Mouse (Mus musculus) forebrain, embryonic 11.5 days (tissue): ENCODE results near the gene Hoxc13. TPM values are rescaled to one million over a fixed set of nuclear protein-coding genes. Genes with fewer than 3 reads are reported as not detected.

Experiments used
- ATAC-seq: fragments of 200-750 bp; cut with Nextera tagmentation; replicated peaks from 2 replicates; pipeline ENCODE4 v1.8.0; 2017; ENCODE audit warnings: moderate TSS enrichment; ENCODE audit not compliant: low FRiP score
- DNase-seq: peaks from one replicate; pipeline ENCODE4 v3.0.0-alpha.2; 2017; ENCODE audit warnings: low spot score
- H3K27ac ChIP-seq: fragments of 300-500 bp; sonication (generic); 2 replicates; pipeline ENCODE4 v1.5.1; 2014; ENCODE audit warnings: low read depth, low read length
- H3K27me3 ChIP-seq: fragments of 300-500 bp; sonication (generic); 2 replicates; pipeline ENCODE4 v1.6.1; 2014; ENCODE audit warnings: mild to moderate bottlenecking, low read length, mixed read lengths; ENCODE audit not compliant: control insufficient read depth, insufficient read depth
- H3K36me3 ChIP-seq: fragments of 300-500 bp; sonication (generic); 2 replicates; pipeline ENCODE4 v1.6.1; 2014; ENCODE audit warnings: mild to moderate bottlenecking, low read length, moderate library complexity, mixed read lengths; ENCODE audit not compliant: control insufficient read depth, insufficient read depth
- H3K4me1 ChIP-seq: fragments of 300-500 bp; sonication (generic); replicated peaks from 2 replicates; pipeline ENCODE4 v1.6.1; 2014; ENCODE audit warnings: low read length, mixed read lengths; ENCODE audit not compliant: control insufficient read depth, insufficient read depth
- H3K4me2 ChIP-seq: fragments of 300-500 bp; sonication (generic); 2 replicates; pipeline ENCODE4 v1.6.1; 2014; ENCODE audit warnings: low read depth, mild to moderate bottlenecking, low read length, moderate library complexity, mixed read lengths; ENCODE audit not compliant: severe bottlenecking
- H3K4me3 ChIP-seq: fragments of 300-500 bp; sonication (generic); 2 replicates; pipeline ENCODE4 v1.5.1; 2014; ENCODE audit warnings: low read depth, low read length
- H3K9ac ChIP-seq: fragments of 300-500 bp; sonication (generic); 2 replicates; pipeline ENCODE4 v1.6.1; 2014; ENCODE audit warnings: low read length
- H3K9me3 ChIP-seq: fragments of 300-500 bp; sonication (generic); 2 replicates; pipeline ENCODE4 v1.6.1; 2016; ENCODE audit warnings: low read length, mixed read lengths; ENCODE audit not compliant: control insufficient read depth
- WGBS: fragments of 180-500 bp; shearing (Covaris S2); extraction: QIAGEN DNeasy Blood & Tissue Kit; methylation state at CpG from one replicate; pipeline ENCODE4 v1.1.7; 2014; 5-methylcytosine and 5-hydroxymethylcytosine counted together
- polyA plus RNA-seq: library from polyadenylated mRNA; unstranded; fragments of >200 nt; fragmentation: Nextera tagmentation; extraction: Ambion mirVana; gene quantifications from 2 replicates; pipeline ENCODE4 v1.2.1, GENCODE M21; 2014

Gene Hoxc13
- polyA plus RNA-seq: 0.11 TPM in 1 of 2 replicates, not detected in the other

DNA sequence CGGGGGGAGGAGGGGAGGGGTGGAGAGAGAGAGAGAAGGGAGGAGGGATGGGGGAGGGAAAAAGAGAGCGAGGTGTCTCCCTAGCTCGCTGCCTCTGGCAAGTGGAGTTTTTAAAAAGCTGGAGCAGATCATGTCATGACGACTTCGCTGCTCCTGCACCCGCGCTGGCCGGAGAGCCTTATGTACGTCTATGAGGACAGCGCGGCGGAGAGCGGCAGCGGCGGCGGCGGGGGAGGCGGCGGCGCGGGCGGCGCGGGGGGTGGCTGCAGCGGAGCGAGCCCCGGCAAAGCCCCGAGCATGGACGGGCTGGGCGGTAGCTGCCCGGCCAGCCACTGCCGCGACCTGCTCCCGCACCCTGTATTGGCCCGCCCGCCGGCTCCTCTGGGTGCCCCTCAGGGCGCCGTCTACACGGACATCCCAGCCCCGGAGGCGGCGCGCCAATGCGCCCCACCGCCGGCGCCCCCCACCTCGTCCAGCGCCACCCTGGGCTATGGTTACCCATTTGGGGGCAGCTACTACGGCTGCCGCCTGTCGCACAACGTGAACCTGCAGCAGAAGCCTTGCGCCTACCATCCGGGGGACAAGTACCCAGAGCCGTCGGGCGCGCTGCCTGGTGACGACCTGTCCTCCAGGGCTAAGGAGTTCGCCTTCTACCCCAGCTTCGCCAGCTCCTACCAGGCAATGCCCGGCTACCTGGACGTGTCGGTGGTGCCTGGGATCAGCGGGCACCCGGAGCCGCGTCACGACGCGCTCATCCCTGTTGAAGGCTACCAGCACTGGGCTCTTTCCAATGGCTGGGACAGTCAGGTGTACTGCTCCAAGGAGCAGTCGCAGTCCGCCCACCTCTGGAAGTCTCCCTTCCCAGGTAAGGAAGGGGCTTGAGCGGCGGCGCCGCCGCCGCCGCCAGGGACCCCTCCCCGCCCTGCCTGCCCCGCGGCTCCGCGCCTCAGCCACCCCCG, at the start of gene Hoxc13:
Gene Hoxc13 (plus strand): TSS at position 51 of the 959 bp plus-strand sequence.
- Histone ChIP-seq H3K4me3 (peak within 1 kb of the TSS; percentile 0; the same call in 1 of the 2 replicates), H3K9me3 (no peaks in the 10 kb centered on the region), H3K27me3 (peaks cover 95% of the 10 kb centered on the region), H3K9ac (no peak within 1 kb of the TSS), H3K36me3 (no peaks in the 10 kb centered on the region), H3K4me1 (no peaks in the 10 kb centered on the region), H3K27ac (no peak within 1 kb of the TSS), H3K4me2 (peak within 1 kb of the TSS; percentile 34; the same call in 1 of the 2 replicates)
- peak; percentile 68 for DNase-seq
- ATAC-seq: peak; percentile 57
- WGBS: under 1% methylated on average over 81 of the region's 88 CpGs

DNA sequence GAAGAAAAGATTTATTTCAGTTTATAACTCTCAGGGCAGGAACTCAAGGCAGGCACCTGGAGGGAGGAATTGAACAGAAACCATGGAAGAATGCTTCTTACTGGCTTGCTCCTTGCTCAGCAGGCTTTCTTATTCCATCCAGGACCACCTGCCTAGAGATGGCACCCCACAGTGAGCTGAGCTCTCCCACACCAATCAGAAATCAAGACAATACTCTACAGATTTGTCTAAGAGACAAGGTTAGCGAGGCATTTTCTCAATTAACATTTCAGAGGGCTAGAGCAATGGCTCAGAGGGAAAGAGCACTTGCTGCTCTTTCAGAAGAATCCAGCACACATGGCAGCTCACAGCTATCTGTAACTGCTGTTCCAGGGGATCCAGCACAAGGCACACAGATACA, 35.1 kb upstream of the Hoxc13 start:
- Histone ChIP-seq H3K27me3 (no peaks in the 10 kb centered on the region), H3K4me2 (no peak overlapping the region), H3K4me1 (no peaks in the 10 kb centered on the region), H3K36me3 (no peaks in the 10 kb centered on the region), H3K27ac (no peak overlapping the region), H3K9ac (no peak overlapping the region), H3K9me3 (no peaks in the 10 kb centered on the region), H3K4me3 (no peak overlapping the region)
- 35% methylated on average over 1 of the region's 1 CpGs for WGBS
- no peak for ATAC-seq
- no peak for DNase-seq

DNA sequence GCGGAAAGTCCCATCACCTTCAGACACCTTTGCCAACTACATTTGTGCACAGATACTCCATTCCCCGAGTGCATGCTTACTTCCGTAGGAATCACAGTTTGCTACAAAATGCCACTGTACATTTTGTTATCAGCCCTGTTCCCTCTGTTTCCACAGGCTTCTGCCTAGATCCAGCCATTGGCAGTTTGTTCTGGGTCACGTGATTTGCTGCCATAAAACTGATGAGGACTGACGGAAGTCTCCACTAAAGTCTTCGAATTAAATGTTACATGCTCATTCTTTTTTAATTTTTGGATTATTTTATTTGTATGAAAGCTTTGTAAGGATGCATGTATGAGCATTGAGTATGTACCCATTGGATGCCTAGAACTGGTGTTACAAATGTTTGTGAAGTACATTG, 25.8 kb upstream of the Hoxc13 start:
- H3K4me1 ChIP-seq: no peaks in the 10 kb centered on the region
- H3K27me3 ChIP-seq: peaks cover 2% of the 10 kb centered on the region; the same call in 1 of the 2 replicates
- no peaks in the 10 kb centered on the region for H3K9me3 ChIP-seq
- ATAC-seq (no peak), DNase-seq (no peak)
- H3K27ac ChIP-seq: no peak overlapping the region
- H3K4me3 ChIP-seq: no peak overlapping the region
- 92% methylated on average over 6 of the region's 6 CpGs for WGBS
- H3K36me3 ChIP-seq: no peaks in the 10 kb centered on the region
- H3K9ac ChIP-seq: no peak overlapping the region
- no peak overlapping the region for H3K4me2 ChIP-seq

DNA sequence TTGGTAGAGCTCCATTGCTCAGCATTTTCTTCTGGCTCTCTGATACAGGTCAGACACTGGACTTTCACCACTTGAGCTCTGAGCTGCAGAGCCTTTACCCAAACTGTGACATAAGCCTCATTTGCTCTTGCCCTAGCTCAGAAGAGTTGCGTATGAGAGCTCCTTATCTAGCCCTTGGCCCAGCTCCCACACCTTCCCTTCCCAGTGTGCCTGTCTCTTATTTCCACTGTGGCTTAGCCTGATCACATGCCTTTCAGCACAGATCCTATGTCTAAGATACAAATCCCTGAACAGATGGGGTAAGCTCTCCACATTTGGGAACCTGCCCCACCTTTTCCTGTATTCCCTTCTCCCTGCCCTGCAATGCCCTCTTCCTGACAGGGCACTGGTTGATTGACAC, 16.0 kb upstream of the Hoxc13 start:
- 62% methylated on average over 1 of the region's 1 CpGs for WGBS
- DNase-seq: no peak
- Histone ChIP-seq H3K27me3 (peaks cover 48% of the 10 kb centered on the region), H3K36me3 (no peaks in the 10 kb centered on the region), H3K9me3 (no peaks in the 10 kb centered on the region), H3K27ac (no peak overlapping the region), H3K9ac (no peak overlapping the region), H3K4me2 (no peak overlapping the region), H3K4me3 (no peak overlapping the region), H3K4me1 (no peaks in the 10 kb centered on the region)
- no peak for ATAC-seq

DNA sequence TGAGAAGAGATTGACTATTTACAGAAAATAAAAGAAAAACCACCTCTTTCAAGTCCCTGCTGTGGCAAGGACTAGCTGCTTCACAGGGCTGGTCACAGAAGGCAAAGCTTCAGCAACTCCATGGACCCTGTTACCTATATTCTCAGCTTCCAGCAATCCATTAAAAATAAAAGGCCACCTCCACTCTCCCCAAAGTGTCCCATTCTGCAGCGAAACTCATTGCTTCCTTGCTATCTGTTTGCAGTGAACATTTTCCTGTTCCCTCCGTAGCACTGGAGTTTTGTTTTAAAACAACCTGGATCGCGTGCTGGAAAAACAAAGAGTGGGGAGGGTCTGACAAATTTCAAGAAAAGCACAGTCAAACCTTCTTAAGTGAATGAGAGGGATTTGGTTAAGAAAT, 11.4 kb upstream of the Hoxc13 start:
- Histone ChIP-seq H3K4me2 (no peak overlapping the region), H3K27me3 (peaks cover 89% of the 10 kb centered on the region), H3K27ac (no peak overlapping the region), H3K4me1 (no peaks in the 10 kb centered on the region), H3K9ac (no peak overlapping the region), H3K4me3 (no peak overlapping the region), H3K9me3 (no peaks in the 10 kb centered on the region), H3K36me3 (no peaks in the 10 kb centered on the region)
- no peak for ATAC-seq
- 0% methylated on average over 4 of the region's 4 CpGs for WGBS
- no peak for DNase-seq

DNA sequence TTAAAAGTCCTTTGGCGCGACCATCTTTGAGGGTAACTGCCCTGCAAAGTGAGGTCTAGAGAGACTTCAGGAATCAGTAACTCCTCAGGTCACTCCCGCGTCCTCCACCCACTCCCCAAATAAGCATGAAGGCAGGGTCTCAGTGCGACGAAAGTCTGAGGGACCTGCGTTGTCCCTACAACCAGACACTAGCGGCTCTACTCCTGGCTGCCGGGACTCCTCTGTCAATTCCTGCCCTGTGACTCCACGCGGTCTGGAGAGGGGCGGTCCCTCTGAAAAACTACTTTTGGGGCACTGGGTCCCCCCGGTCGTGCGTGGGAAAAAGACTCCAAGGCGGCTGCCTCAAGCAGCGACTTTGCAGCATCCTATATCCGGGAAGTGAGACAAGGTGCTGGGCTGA, 10.9 kb upstream of the Hoxc13 start:
- no peak for ATAC-seq
- 1% methylated on average over 18 of the region's 18 CpGs for WGBS
- H3K4me1 ChIP-seq: no peaks in the 10 kb centered on the region
- DNase-seq: peak; percentile 61
- H3K9ac ChIP-seq: no peak overlapping the region
- no peak overlapping the region for H3K27ac ChIP-seq
- no peaks in the 10 kb centered on the region for H3K36me3 ChIP-seq
- H3K4me2 ChIP-seq: no peak overlapping the region
- no peak overlapping the region for H3K4me3 ChIP-seq
- H3K9me3 ChIP-seq: no peaks in the 10 kb centered on the region
- peaks cover 89% of the 10 kb centered on the region for H3K27me3 ChIP-seq

DNA sequence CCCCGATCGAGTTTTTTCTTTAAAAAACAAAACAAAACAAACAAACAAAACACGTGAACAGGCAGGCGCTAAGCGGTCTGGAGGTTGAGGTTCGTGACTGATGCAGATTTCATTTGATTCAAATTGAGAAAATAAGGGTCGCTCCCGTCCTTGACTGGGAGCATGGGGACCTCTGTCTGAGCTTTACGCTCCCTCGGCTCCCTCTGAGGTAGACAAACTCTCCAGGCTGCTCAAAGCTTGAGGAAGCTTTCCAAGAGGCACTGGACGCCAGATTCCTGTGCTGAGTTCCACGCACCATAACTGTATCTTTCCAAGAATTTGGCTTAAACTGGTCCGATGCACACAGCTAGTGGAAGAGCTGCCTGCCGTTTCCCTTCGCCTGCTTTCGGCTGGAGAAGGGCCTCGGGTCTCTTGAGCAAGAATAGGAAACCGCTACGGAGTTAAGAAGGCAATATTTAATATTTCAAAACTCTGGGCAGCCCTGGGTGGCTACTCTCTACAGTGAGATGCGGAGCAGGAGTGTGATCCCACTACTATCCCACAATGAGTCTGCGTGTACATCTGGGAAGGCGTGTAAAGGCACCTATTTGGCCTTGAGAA, 10.3 kb upstream of the Hoxc13 start:
- ATAC-seq (no peak), DNase-seq (no peak)
- Histone ChIP-seq H3K4me3 (no peak overlapping the region), H3K27ac (no peak overlapping the region), H3K36me3 (no peaks in the 10 kb centered on the region), H3K9ac (no peak overlapping the region), H3K4me1 (no peaks in the 10 kb centered on the region), H3K9me3 (no peaks in the 10 kb centered on the region), H3K4me2 (no peak overlapping the region), H3K27me3 (peaks cover 87% of the 10 kb centered on the region)
- 2% methylated on average over 22 of the region's 22 CpGs for WGBS

DNA sequence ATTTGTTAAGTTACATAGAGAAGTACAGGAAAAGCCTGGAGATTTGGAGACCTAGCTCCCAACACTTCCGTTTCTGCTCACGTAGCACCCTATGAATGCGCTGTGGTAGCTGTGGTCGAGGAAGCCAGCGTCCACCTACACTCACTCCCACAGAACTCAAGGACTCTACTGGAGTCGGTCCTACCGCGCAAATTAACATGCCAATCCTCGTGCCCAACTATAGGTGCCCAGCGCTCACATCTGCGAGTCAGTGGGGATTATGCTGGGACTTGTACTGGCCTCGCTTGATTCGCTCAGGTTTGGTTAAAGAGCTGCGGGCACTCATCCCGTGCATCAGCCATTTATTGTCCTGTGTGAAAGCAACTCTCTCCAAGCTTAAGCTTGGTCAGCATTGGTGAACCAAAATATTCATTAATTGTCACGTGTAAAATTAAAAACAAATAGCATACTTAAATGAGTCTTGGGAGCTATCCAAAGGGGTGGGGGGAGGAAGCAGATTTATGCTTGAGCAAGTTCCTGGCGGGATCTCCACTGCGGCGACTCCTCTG, 7.8 kb upstream of the Hoxc13 start:
- Histone ChIP-seq H3K9me3 (no peaks in the 10 kb centered on the region), H3K4me1 (no peaks in the 10 kb centered on the region), H3K4me2 (no peak overlapping the region), H3K36me3 (no peaks in the 10 kb centered on the region), H3K4me3 (no peak overlapping the region), H3K27me3 (peaks cover 90% of the 10 kb centered on the region), H3K27ac (no peak overlapping the region), H3K9ac (no peak overlapping the region)
- peak; percentile 50 for DNase-seq
- WGBS: under 1% methylated on average over 19 of the region's 19 CpGs
- ATAC-seq: no peak
